ENCODE assay signal across 7 mouse cellular contexts in genomic region chr4:88738480-88738879, GRCm38 (mm10). TPM values are rescaled to one million over a fixed set of nuclear protein-coding genes. Genes with fewer than 3 reads are reported as not detected.
DNase-seq lines count a peak whose midpoint lies in the region; ATAC-seq and TF ChIP-seq lines count a peak whose summit lies in the region.

No protein-coding gene starts in this region.

- WGBS in liver, embryonic 14.5 days (ENCODE audit: insufficient replicate concordance): 1% methylated on average over 2 of the region's 2 CpGs

- TF ChIP-seq EP300 in liver, embryonic 14.5 days (IDR thresholded peaks at IDR 0.05; ENCODE audit: low read depth): no peak

- peak; percentile 89 for TF ChIP-seq CTCF in liver, embryonic 14.5 days (IDR thresholded peaks at IDR 0.05; ENCODE audit: low read depth)

- no peaks in the 10 kb centered on the region for H3K27me3 ChIP-seq in liver, embryonic 14.5 days (ENCODE audit: control insufficient read depth, insufficient read depth, low read length)

- no peak overlapping the region for H3K4me2 ChIP-seq in liver, embryonic 14.5 days (ENCODE audit: low read depth)

- H3K4me3 ChIP-seq in liver, embryonic 14.5 days (ENCODE audit: insufficient read depth in 1 of 2, low read depth in 2 of 2, low read length in 2 of 2): no peak overlapping the region

- H3K9ac ChIP-seq in liver, embryonic 14.5 days (replicated peaks): no peak overlapping the region

- H3K4me1 ChIP-seq in liver, embryonic 14.5 days (replicated peaks; ENCODE audit: control insufficient read depth in 2 of 2, insufficient read depth in 2 of 2, low read length in 1 of 2): no peaks in the 10 kb centered on the region

- no peaks in the 10 kb centered on the region for H3K36me3 ChIP-seq in liver, embryonic 14.5 days (replicated peaks; ENCODE audit: control insufficient read depth, insufficient read depth, low read depth)

- no peak overlapping the region for H3K27ac ChIP-seq in liver, embryonic 14.5 days

- intact Hi-C loops in heart, postnatal 14 days (cut with DNase I): no loop called here

- peak; percentile 44 for DNase-seq in ovary, postnatal 10 days (ENCODE audit: low spot score)
- no peak for DNase-seq in ovary, adult 18-20 months (ENCODE audit: low spot score)
- DNase-seq in embryo, embryonic 10.5 days (ENCODE audit: low spot score): peak; percentile 86
- peak; percentile 75 to 85 for DNase-seq in heart, postnatal 14 days
- DNase-seq in liver, embryonic 14.5 days (ENCODE audit: low read depth in 3 of 3, low spot score in 3 of 3): peak; percentile 12 to 42 (median 28)
- peak; percentile 77 for DNase-seq in retina, postnatal 1 day

- no peaks in the 10 kb centered on the region for H3K9me3 ChIP-seq in liver, embryonic 14.5 days (ENCODE audit: control insufficient read depth, low read length)

- ATAC-seq in activated CD4-positive, CD25-positive, alpha-beta regulatory T cell, adult 4 months: peak; percentile 79
- ATAC-seq in liver, embryonic 14.5 days (ENCODE audit: insufficient read depth): no peak

RNA-seq across cellular contexts. Expression of gene Gm13271, which starts 16.2 kb away (rescaled TPM):
- polyA plus RNA-seq in activated CD4-positive, CD25-positive, alpha-beta regulatory T cell, adult 4 months (2017; shearing (Covaris generic)): not detected
- not detected for total RNA-seq in heart, postnatal 14 days (2021)
- polyA plus RNA-seq in liver, embryonic 14.5 days (2012; rRNA removed): not detected in 2 replicates
- not detected in 2 replicates for polyA plus RNA-seq in liver, embryonic 14.5 days (2014; fragmentation: Nextera tagmentation; extraction: Ambion mirVana)

RNA-seq across cellular contexts. Expression of gene Klhl9, which starts 16.2 kb away (rescaled TPM):
- polyA plus RNA-seq in activated CD4-positive, CD25-positive, alpha-beta regulatory T cell, adult 4 months (2017; shearing (Covaris generic)): 10 to 100 TPM; 31.9 to 33.2 TPM
- 10 to 100 TPM; 73.9 to 75.5 TPM for total RNA-seq in heart, postnatal 14 days (2021)
- polyA plus RNA-seq in liver, embryonic 14.5 days (2012; rRNA removed): 6.4 and 9.1 TPM in 2 replicates
- polyA plus RNA-seq in liver, embryonic 14.5 days (2014; fragmentation: Nextera tagmentation; extraction: Ambion mirVana): 26.5 and 28.1 TPM in 2 replicates

RNA-seq across cellular contexts. Expression of gene Gm26566, which starts 16.9 kb away (rescaled TPM):
- polyA plus RNA-seq in activated CD4-positive, CD25-positive, alpha-beta regulatory T cell, adult 4 months (2017; shearing (Covaris generic)): not detected
- 1 to 10 TPM in 1 of 2 experiments, under 1 TPM in 1; 0.22 to 1.0 TPM for total RNA-seq in heart, postnatal 14 days (2021)
- 0.08 and 0.13 TPM in 2 replicates for polyA plus RNA-seq in liver, embryonic 14.5 days (2012; rRNA removed)
- 0.24 and 0.43 TPM in 2 replicates for polyA plus RNA-seq in liver, embryonic 14.5 days (2014; fragmentation: Nextera tagmentation; extraction: Ambion mirVana)

RNA-seq across cellular contexts. Expression of gene Gm13283, which starts 21.4 kb away (rescaled TPM):
- under 1 TPM in 1 of 2 experiments, not detected in 1; 0.37 TPM for polyA plus RNA-seq in activated CD4-positive, CD25-positive, alpha-beta regulatory T cell, adult 4 months (2017; shearing (Covaris generic))
- not detected for total RNA-seq in heart, postnatal 14 days (2021)
- 0.02 TPM in 1 of 2 replicates, not detected in the other for polyA plus RNA-seq in liver, embryonic 14.5 days (2012; rRNA removed)
- polyA plus RNA-seq in liver, embryonic 14.5 days (2014; fragmentation: Nextera tagmentation; extraction: Ambion mirVana): 0.15 TPM in 1 of 2 replicates, not detected in the other

RNA-seq across cellular contexts. Expression of gene Gm13290, which starts 35.2 kb away (rescaled TPM):
- not detected for polyA plus RNA-seq in activated CD4-positive, CD25-positive, alpha-beta regulatory T cell, adult 4 months (2017; shearing (Covaris generic))
- not detected for total RNA-seq in heart, postnatal 14 days (2021)
- not detected in 2 replicates for polyA plus RNA-seq in liver, embryonic 14.5 days (2012; rRNA removed)
- 0.14 TPM in 1 of 2 replicates, not detected in the other for polyA plus RNA-seq in liver, embryonic 14.5 days (2014; fragmentation: Nextera tagmentation; extraction: Ambion mirVana)
